Mouse (Mus musculus): ENCODE measurements at regions not wholly inside any gene's neighbourhood (a gene's known extent, or its start where the extent isn't known, plus 50 kb on each side); places are given as distances from the start of the nearest gene placed in this dataset.

GRCm38 (mm10) chr13:39425944-39426343, 465.3 kb upstream of the Slc35b3 start:
- TF ChIP-seq ZNF384 (IDR thresholded peaks at IDR 0.05; ENCODE audit: low read depth, low read length) = no peak
- TF ChIP-seq CHD2 (IDR thresholded peaks at IDR 0.05; ENCODE audit: low read depth, low read length) = no peak
- TF ChIP-seq ZC3H11A (IDR thresholded peaks at IDR 0.05; ENCODE audit: borderline replicate concordance, low read depth, low read length) = peak; percentile 74; the same call in 1 of the 2 replicates
- no peak for TF ChIP-seq MAFK (IDR thresholded peaks at IDR 0.05; ENCODE audit: insufficient read depth, low read depth, low read length)
- no peak for TF ChIP-seq HCFC1 (IDR thresholded peaks at IDR 0.05; ENCODE audit: borderline replicate concordance, insufficient read depth, low read length)
